Mouse (Mus musculus): ENCODE data around the gene Vamp1. TPM values are rescaled to one million over a fixed set of nuclear protein-coding genes. Genes with fewer than 3 reads are reported as not detected.

The Vamp1 gene
- total and polyA plus RNA-seq, 3 experiments: 1.9 to 4.6 (median 3.1) TPM

DNA sequence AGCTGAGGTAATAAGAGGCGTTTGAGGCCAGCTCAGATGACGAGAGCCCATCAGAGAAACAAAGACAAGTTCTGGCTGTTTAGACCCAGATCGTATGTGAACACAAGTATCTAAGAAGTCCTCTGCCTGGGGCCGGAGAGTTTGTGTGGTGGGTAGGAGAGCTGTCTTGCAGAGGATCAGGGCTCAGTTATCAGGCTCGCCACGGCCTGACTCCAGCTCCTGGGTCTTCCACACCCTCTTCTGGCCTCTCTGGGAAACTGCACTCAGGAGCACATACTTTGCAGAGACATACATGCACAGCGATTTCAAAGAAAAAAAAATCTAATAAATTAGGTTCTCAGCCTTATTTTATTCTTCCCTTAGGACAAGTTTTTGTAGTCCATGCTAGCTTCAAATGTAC, 69.4 kb downstream of the Vamp1 start:
- no peak for DNase-seq (ENCODE audit: extremely low read depth)
- dilution Hi-C loops (cut with MboI; ENCODE audit: extremely low pct_ligation_motif_present, extremely low pct_unique_long_range_greater_than_20kb, low sequenced_read_pairs) (no loop called here), in situ Hi-C loops (cut with MboI; ENCODE audit: low pct_ligation_motif_present, low pct_unique_long_range_greater_than_20kb, low sequenced_read_pairs) (no loop called here)
- Histone ChIP-seq H3K27me3 (replicated peaks) (peaks cover 49% of the 10 kb centered on the region), H3K9ac (ENCODE audit: insufficient read depth, low read depth) (no peak overlapping the region), H3K79me2 (replicated peaks; ENCODE audit: control insufficient read depth, extremely low read depth, insufficient read depth, poor library complexity, severe bottlenecking) (no peaks in the 10 kb centered on the region), H3K27ac (ENCODE audit: insufficient read depth, low read depth) (no peak overlapping the region), H3K4me2 (ENCODE audit: insufficient read depth, low read depth, poor library complexity, severe bottlenecking) (no peak overlapping the region), H3K4me1 (ENCODE audit: control insufficient read depth in 1 of 2, insufficient read depth in 2 of 2) (peaks cover 0 to 3% of the 10 kb centered on the region in 2 experiments; a peak in 2 of 4 replicates), H3K36me3 (replicated peaks in 1 of 2; ENCODE audit: control insufficient read depth in 1 of 2, insufficient read depth in 1 of 2, low read length in 1 of 2) (no peaks in the 10 kb centered on the region), H3K9me3 (replicated peaks; ENCODE audit: low read length) (peaks cover 12% of the 10 kb centered on the region), H3K4me3 (replicated peaks in 1 of 3; ENCODE audit: low read depth in 2 of 3, low read length in 2 of 3, poor library complexity in 1 of 3) (no peak overlapping the region)
- TF ChIP-seq KAT2A (IDR thresholded peaks at IDR 0.05; ENCODE audit: insufficient replicate concordance, low read length): no peak
- no peak for TF ChIP-seq POLR2A (IDR thresholded peaks at IDR 0.05; ENCODE audit: low read depth, low read length)
- no peak for TF ChIP-seq ZNF384 (IDR thresholded peaks at IDR 0.05; ENCODE audit: low read depth, low read length)
- no peak for TF ChIP-seq JUND (conservative IDR thresholded peaks at IDR 0.05; ENCODE audit: low read depth, low read length)
- TF ChIP-seq MAZ (IDR thresholded peaks at IDR 0.05; ENCODE audit: low read depth, low read length): no peak
- TF ChIP-seq RCOR1 (conservative IDR thresholded peaks at IDR 0.05; ENCODE audit: low read depth, low read length): no peak
- TF ChIP-seq RAD21 (IDR thresholded peaks at IDR 0.05; ENCODE audit: low read depth, low read length): no peak
- TF ChIP-seq SMC3 (IDR thresholded peaks at IDR 0.05; ENCODE audit: low read depth, low read length): no peak
- no peak for TF ChIP-seq EP300 (IDR thresholded peaks at IDR 0.05; ENCODE audit: low read length)
- TF ChIP-seq USF1 (IDR thresholded peaks at IDR 0.05; ENCODE audit: low read depth, low read length): no peak
- no peak for TF ChIP-seq TBP (conservative IDR thresholded peaks at IDR 0.05; ENCODE audit: low read depth, low read length)
- TF ChIP-seq GABPA (IDR thresholded peaks at IDR 0.05; ENCODE audit: insufficient replicate concordance, low read depth, low read length): no peak
- no peak for TF ChIP-seq SIN3A (IDR thresholded peaks at IDR 0.05; ENCODE audit: low read length)

DNA sequence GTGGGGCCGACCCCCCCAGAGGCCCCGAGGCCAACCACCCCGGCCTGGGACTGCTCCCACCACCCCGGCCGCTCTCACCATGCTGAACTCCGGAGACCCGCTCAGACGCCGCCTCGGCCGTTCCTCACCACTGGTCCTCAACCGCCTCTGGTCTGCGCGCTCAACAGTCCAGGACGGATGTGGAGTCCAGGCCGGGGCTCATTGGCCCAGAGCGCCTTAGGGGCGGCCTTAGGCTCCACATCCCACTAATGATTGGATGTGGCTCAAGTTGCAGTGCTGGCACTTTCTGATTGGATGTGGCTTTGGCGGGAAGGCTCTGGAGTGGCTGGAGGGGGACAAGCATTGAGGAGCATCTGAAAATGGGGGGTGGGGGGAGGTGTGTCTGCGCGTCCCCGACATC, 70.5 kb downstream of the Vamp1 start, which contains the start of gene Tuba3a:
Gene Tuba3a (minus strand): TSS at position 153 of the 400 bp plus-strand sequence.
- dilution Hi-C loops (cut with MboI; ENCODE audit: extremely low pct_ligation_motif_present, extremely low pct_unique_long_range_greater_than_20kb, low sequenced_read_pairs): no loop called here
- no peaks in the 10 kb centered on the region for H3K36me3 ChIP-seq (replicated peaks in 1 of 2; ENCODE audit: control insufficient read depth in 1 of 2, insufficient read depth in 1 of 2, low read length in 1 of 2)
- no peaks in the 10 kb centered on the region for H3K4me1 ChIP-seq (ENCODE audit: control insufficient read depth in 1 of 2, insufficient read depth in 2 of 2)

More for the DNA sequence above, 70.5 kb downstream of the Vamp1 start, which contains the start of gene Tuba3a:
- Histone ChIP-seq H3K9ac (ENCODE audit: insufficient read depth, low read depth) (no peak within 1 kb of the TSS), H3K27ac (ENCODE audit: insufficient read depth, low read depth) (no peak within 1 kb of the TSS), H3K4me3 (replicated peaks in 1 of 3; ENCODE audit: low read depth in 2 of 3, low read length in 2 of 3, poor library complexity in 1 of 3) (no peak within 1 kb of the TSS), H3K27me3 (replicated peaks) (peaks cover 59% of the 10 kb centered on the region), H3K9me3 (replicated peaks; ENCODE audit: low read length) (peaks cover 12% of the 10 kb centered on the region), H3K4me2 (ENCODE audit: insufficient read depth, low read depth, poor library complexity, severe bottlenecking) (no peak within 1 kb of the TSS), H3K79me2 (replicated peaks; ENCODE audit: control insufficient read depth, extremely low read depth, insufficient read depth, poor library complexity, severe bottlenecking) (no peaks in the 10 kb centered on the region)
- no peak for TF ChIP-seq E2F4 (IDR thresholded peaks at IDR 0.05; ENCODE audit: insufficient replicate concordance, low read depth, low read length)
- no peak for TF ChIP-seq ZKSCAN1 (IDR thresholded peaks at IDR 0.05; ENCODE audit: borderline replicate concordance, low read depth, low read length)
- no peak for TF ChIP-seq MAFK (IDR thresholded peaks at IDR 0.05; ENCODE audit: insufficient replicate concordance, low read length)
- TF ChIP-seq JUND (conservative IDR thresholded peaks at IDR 0.05; ENCODE audit: low read depth, low read length): no peak
- no peak for TF ChIP-seq MAZ (IDR thresholded peaks at IDR 0.05; ENCODE audit: low read depth, low read length)
- no peak for TF ChIP-seq JUN (IDR thresholded peaks at IDR 0.05; ENCODE audit: insufficient read depth, low read depth, low read length)
- TF ChIP-seq TCF12 (IDR thresholded peaks at IDR 0.05; ENCODE audit: low read depth, low read length): no peak
- in situ Hi-C loops (cut with MboI; ENCODE audit: low pct_ligation_motif_present, low pct_unique_long_range_greater_than_20kb, low sequenced_read_pairs): no loop called here
- no peak for DNase-seq (ENCODE audit: extremely low read depth)

Measured in CH12.LX (cell line).